Mouse (Mus musculus) midbrain, embryonic 14.5 days (tissue): ENCODE data around the gene Kpna4. TPM values are rescaled to one million over a fixed set of nuclear protein-coding genes. Genes with fewer than 3 reads are reported as not detected.
A peak's percentile ranks its signal among the peaks of the same experiment; 100 is the strongest.

ENCODE experiments used
- ATAC-seq: fragments of 200-750 bp; cut with Nextera tagmentation; 2 replicates; pipeline ENCODE4 v1.8.0; 2017; ENCODE audit warnings: moderate number of reproducible peaks, moderate library complexity; ENCODE audit not compliant: low FRiP score, low TSS enrichment
- DNase-seq: peaks from one replicate; pipeline ENCODE4 v3.0.0-alpha.2; 2015
- H3K27ac ChIP-seq: fragments of 300-500 bp; sonication (generic); replicated peaks from 2 replicates; pipeline ENCODE4 v1.5.1; 2014; ENCODE audit warnings: mild to moderate bottlenecking, low read depth, low read length, moderate library complexity
- H3K27me3 ChIP-seq: fragments of 300-500 bp; sonication (generic); 2 replicates; pipeline ENCODE4 v1.6.1; 2014; ENCODE audit warnings: low read length, control low read depth, mixed read lengths; ENCODE audit not compliant: control insufficient read depth, insufficient read depth
- H3K36me3 ChIP-seq: fragments of 300-500 bp; sonication (generic); 2 replicates; pipeline ENCODE4 v1.6.1; 2014; ENCODE audit warnings: low read length, control low read depth; ENCODE audit not compliant: control insufficient read depth, insufficient read depth
- H3K4me1 ChIP-seq: fragments of 300-500 bp; sonication (generic); 2 replicates; pipeline ENCODE4 v1.6.1; 2014; ENCODE audit warnings: mild to moderate bottlenecking, antibody characterized with exemption, low read length, control low read depth; ENCODE audit not compliant: control insufficient read depth, insufficient read depth
- H3K4me2 ChIP-seq: fragments of 300-500 bp; sonication (generic); 2 replicates; pipeline ENCODE4 v1.6.1; 2014; ENCODE audit warnings: mild to moderate bottlenecking, low read length, moderate library complexity
- H3K4me3 ChIP-seq: fragments of 300-500 bp; sonication (generic); replicated peaks from 2 replicates; pipeline ENCODE4 v1.5.1; 2014; ENCODE audit warnings: low read depth, low read length
- H3K9ac ChIP-seq: fragments of 300-500 bp; sonication (generic); replicated peaks from 2 replicates; pipeline ENCODE4 v1.6.1; 2014; ENCODE audit warnings: mild to moderate bottlenecking, low read length, moderate library complexity
- H3K9me3 ChIP-seq: fragments of 300-500 bp; sonication (generic); 2 replicates; pipeline ENCODE4 v1.6.1; 2016; ENCODE audit warnings: low read length, control low read depth, mixed read lengths; ENCODE audit not compliant: control insufficient read depth
- WGBS: fragments of 180-500 bp; shearing (Covaris S2); extraction: QIAGEN DNeasy Blood & Tissue Kit; methylation state at CpG from one replicate; pipeline ENCODE4 v1.1.7; 2014; 5-methylcytosine and 5-hydroxymethylcytosine counted together
- polyA plus RNA-seq: library from polyadenylated mRNA; unstranded; fragments of >200 nt; fragmentation: Nextera tagmentation; extraction: Ambion mirVana; gene quantifications from 2 replicates; pipeline ENCODE4 v1.2.1, GENCODE M21; 2014

Kpna4 gene
- polyA plus RNA-seq: 33.2 and 45.5 TPM in 2 replicates

DNA sequence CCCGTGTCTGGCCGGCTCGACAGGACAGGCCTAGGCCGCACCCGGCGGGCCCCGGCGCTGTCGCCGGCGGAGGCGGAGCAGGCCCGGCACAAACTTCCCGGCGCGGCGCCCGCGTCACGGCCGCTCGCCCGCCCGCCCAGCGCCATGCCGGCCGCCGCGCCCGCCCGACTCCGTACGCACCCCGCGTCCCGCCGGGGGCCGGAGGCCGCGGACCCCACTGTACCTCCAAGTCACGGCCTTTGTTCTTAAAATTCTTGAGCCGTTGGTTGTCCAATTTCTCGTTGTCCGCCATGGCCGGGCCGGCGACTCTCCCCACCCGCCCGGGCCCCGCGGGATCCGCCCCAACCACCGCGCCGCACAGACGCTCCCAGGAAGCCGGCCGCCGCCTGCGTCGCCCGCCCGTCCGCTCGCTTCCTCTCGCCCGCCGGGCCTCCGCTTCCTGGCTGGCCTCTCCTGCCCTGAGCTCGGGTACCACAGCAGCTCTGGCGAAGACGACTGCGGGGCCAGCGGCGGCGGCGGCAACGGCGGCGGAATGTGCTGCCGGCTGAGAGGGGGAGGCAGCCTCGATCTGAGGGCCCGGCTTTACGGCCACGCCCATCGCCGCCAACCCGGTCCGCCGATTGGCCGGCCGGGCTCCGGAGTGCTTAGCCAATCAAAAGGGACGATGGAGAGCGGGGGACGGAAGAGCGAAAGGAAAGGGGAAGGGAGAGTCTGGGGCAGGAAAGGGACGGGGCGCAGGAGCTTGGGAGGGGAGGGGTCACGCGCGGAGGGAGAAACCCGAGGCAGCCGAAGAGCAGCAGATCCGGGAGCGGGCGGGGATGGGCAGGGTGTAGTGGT, at the start of gene Kpna4:
Kpna4 (minus strand) TSS at position 605 of the 837 bp plus-strand sequence.
- under 1% methylated on average over 107 of the region's 107 CpGs for WGBS
- peak within 1 kb of the TSS; percentile 95 for H3K27ac ChIP-seq
- DNase-seq: peak; percentile 97
- H3K9ac ChIP-seq: peak within 1 kb of the TSS; percentile 92
- peak within 1 kb of the TSS; percentile 90 for H3K4me3 ChIP-seq
- peaks cover 19% of the 10 kb centered on the region for H3K4me1 ChIP-seq
- no peaks in the 10 kb centered on the region for H3K27me3 ChIP-seq
- H3K4me2 ChIP-seq: peak within 1 kb of the TSS; percentile 84
- ATAC-seq: peak; percentile 99
- no peaks in the 10 kb centered on the region for H3K9me3 ChIP-seq
- no peaks in the 10 kb centered on the region for H3K36me3 ChIP-seq

DNA sequence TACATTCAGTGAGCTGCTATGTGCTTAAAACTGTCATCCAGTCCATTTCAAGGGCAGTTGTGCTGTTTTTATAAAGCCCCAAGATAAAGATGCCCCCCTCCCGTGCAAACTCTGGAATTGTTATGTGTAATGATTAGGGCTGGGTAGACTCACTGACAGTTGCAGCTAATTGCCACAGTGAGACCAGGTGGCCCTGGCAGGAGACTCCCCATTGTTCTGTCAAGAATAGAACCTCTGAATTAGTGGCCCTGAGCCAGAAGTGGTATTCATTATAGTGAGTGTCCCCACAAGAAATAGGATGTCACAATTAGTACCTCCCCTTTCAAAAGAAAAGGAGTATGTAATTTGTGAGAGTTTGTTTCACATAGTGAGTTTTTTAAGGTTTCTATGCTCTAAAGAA, 48.3 kb upstream of the Kpna4 start:
- no peak overlapping the region for H3K27ac ChIP-seq
- H3K4me3 ChIP-seq: no peak overlapping the region
- no peak overlapping the region for H3K9ac ChIP-seq
- H3K36me3 ChIP-seq: no peaks in the 10 kb centered on the region
- no peak overlapping the region for H3K4me2 ChIP-seq
- H3K9me3 ChIP-seq: no peaks in the 10 kb centered on the region
- no peak for DNase-seq
- H3K27me3 ChIP-seq: no peaks in the 10 kb centered on the region
- 23% methylated on average over 1 of the region's 1 CpGs for WGBS
- ATAC-seq: no peak
- H3K4me1 ChIP-seq: peaks cover 9% of the 10 kb centered on the region

- Histone ChIP-seq H3K27ac (no peak overlapping the region), H3K9me3 (no peaks in the 10 kb centered on the region), H3K4me1 (no peaks in the 10 kb centered on the region), H3K4me2 (no peak overlapping the region), H3K36me3 (no peaks in the 10 kb centered on the region), H3K4me3 (no peak overlapping the region), H3K27me3 (no peaks in the 10 kb centered on the region), H3K9ac (no peak overlapping the region)
- WGBS: 77% methylated on average over 4 of the region's 4 CpGs
- no peak for DNase-seq
- ATAC-seq: no peak
These were observed 44.2 kb upstream of the Kpna4 start for GRCm38 (mm10) chr3:69171123-69171522.

DNA sequence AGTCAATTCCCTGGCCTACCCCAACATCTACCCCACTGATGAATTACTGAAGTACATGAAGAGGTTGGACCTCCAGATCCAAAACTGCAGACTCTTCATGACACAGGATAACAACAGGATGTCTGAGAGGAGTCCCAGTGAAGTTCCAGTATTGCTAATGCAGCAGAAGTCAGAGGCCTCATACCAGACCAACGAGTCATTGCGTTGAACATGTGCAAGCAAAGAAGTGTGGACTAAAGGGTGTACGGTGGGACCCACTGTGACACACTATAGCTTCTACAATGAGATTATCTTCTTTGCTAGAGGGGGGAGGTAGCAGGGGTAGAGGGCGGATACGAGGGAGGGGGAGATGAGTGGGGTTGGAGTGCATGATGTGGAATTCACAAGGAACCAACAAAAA, 42.9 kb upstream of the Kpna4 start:
- Histone ChIP-seq H3K27ac (no peak overlapping the region), H3K36me3 (no peaks in the 10 kb centered on the region), H3K27me3 (no peaks in the 10 kb centered on the region), H3K4me3 (no peak overlapping the region), H3K4me2 (no peak overlapping the region), H3K4me1 (no peaks in the 10 kb centered on the region), H3K9ac (no peak overlapping the region), H3K9me3 (no peaks in the 10 kb centered on the region)
- 76% methylated on average over 5 of the region's 5 CpGs for WGBS
- no peak for DNase-seq
- ATAC-seq: no peak

DNA sequence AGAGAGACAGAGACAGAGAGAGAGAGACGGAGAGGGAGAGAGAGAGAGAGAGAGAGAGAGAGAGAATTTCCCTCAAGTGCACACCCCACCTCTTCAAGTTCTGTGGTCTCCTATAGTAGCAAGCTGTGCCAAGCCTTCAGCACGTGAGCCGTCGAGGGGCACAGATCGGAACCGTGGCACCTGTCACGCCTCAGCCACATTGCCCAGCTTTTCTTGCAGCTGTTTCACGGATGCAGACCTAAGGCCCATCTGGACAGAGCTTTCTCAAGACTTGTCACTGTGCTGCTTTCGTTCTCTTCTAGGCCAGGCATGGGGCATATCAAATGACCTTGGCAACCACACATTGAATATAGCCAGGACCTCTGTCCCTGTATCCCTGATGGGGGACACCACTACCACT, 41.8 kb upstream of the Kpna4 start:
- DNase-seq (no peak), ATAC-seq (no peak)
- no peaks in the 10 kb centered on the region for H3K36me3 ChIP-seq
- no peak overlapping the region for H3K27ac ChIP-seq
- WGBS: 84% methylated on average over 9 of the region's 9 CpGs
- no peaks in the 10 kb centered on the region for H3K27me3 ChIP-seq
- no peaks in the 10 kb centered on the region for H3K4me1 ChIP-seq
- no peak overlapping the region for H3K4me2 ChIP-seq
- no peak overlapping the region for H3K4me3 ChIP-seq
- no peaks in the 10 kb centered on the region for H3K9me3 ChIP-seq
- H3K9ac ChIP-seq: no peak overlapping the region

DNA sequence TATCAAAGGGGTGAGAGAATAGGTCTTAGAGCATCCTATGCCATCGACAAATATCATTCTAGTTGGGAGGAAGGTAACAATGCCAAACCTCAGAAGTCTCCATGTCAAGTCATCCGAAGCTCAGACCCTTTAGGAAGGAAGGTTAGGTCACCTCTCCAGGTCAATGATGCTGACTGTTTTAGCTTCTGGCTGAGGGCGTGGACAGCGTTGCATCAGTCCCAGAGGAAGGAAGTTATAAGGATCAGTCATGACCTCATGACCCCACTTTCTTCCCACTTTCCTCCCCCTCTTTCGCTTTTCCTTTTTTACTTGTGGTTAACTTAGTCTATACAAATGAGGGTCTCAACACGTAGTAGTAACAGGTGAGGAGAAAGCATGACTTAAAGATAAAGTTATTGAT, 36.1 kb upstream of the Kpna4 start:
- no peaks in the 10 kb centered on the region for H3K27me3 ChIP-seq
- H3K9me3 ChIP-seq: no peaks in the 10 kb centered on the region
- no peak overlapping the region for H3K4me2 ChIP-seq
- no peak overlapping the region for H3K9ac ChIP-seq
- no peak for DNase-seq
- 86% methylated on average over 6 of the region's 6 CpGs for WGBS
- no peak overlapping the region for H3K4me3 ChIP-seq
- H3K4me1 ChIP-seq: no peaks in the 10 kb centered on the region
- no peak for ATAC-seq
- no peaks in the 10 kb centered on the region for H3K36me3 ChIP-seq
- H3K27ac ChIP-seq: no peak overlapping the region

DNA sequence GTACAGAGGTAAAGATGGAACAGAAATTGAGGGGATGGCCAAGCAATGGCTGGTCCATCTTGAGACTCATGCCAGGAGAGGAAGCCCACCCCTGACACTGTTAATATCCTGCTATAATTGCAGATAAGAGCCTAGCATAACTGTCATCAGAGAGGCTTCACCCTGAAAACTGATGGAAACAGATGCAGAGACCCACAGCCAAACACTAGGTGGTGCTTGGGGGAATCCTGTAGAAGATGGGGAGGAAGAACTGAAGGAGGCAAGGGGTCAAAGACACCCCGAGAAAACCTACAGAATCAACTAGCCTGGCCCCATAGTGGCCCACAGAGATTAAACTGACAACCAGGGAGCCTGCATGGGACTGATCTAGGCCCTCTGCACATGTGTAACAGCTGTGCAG, 33.5 kb upstream of the Kpna4 start:
- H3K4me1 ChIP-seq: no peaks in the 10 kb centered on the region
- H3K27me3 ChIP-seq: no peaks in the 10 kb centered on the region
- no peak overlapping the region for H3K4me2 ChIP-seq
- DNase-seq: no peak
- H3K27ac ChIP-seq: no peak overlapping the region
- no peak overlapping the region for H3K4me3 ChIP-seq
- 75% methylated on average over 1 of the region's 1 CpGs for WGBS
- no peaks in the 10 kb centered on the region for H3K9me3 ChIP-seq
- H3K36me3 ChIP-seq: no peaks in the 10 kb centered on the region
- H3K9ac ChIP-seq: no peak overlapping the region
- no peak for ATAC-seq

DNA sequence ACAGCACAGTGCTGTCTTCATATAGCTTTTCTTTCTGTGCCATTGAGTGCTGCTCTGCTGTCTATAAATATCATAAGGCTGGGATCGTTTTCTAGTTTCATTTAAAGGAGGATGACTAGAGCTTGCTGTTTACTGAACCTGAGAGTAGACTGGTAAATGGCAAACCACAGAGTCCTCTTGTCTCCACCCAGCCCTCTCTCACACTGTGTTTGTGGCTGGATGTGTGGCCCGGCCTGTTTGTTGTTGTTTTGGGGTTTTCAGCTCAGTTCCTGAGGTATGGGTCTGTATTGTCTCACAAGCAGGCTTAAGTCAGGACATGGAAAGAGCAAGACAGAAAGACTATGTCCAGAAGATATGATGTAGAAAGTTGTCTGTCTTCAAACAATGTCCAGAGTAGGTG, 32.6 kb upstream of the Kpna4 start:
- no peak for ATAC-seq
- H3K27me3 ChIP-seq: no peaks in the 10 kb centered on the region
- no peak overlapping the region for H3K4me2 ChIP-seq
- H3K4me3 ChIP-seq: no peak overlapping the region
- H3K36me3 ChIP-seq: no peaks in the 10 kb centered on the region
- H3K9me3 ChIP-seq: no peaks in the 10 kb centered on the region
- 82% methylated on average over 2 of the region's 2 CpGs for WGBS
- no peak for DNase-seq
- H3K4me1 ChIP-seq: no peaks in the 10 kb centered on the region
- no peak overlapping the region for H3K9ac ChIP-seq
- no peak overlapping the region for H3K27ac ChIP-seq

DNA sequence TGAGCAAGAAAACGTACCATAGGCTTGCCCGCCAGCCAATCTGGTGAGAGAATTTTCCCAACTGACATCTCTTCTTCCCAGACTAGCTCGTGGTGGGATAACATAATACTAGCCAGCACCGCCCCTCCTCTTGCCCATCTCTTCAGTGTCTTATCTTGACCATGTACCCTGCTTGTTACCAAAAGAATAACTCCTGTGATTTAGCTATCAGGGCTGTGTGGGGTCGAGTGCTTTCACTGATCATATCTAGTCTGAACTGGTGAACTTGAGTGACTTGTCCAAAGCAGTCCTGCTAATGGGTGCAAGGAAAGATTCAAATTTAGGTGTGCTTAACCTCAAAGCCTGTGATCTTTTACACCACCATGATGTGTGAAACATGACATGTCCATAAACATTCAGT, 31.0 kb upstream of the Kpna4 start:
- WGBS: 85% methylated on average over 5 of the region's 5 CpGs
- H3K4me2 ChIP-seq: no peak overlapping the region

More for the DNA sequence above, 31.0 kb upstream of the Kpna4 start:
- H3K9me3 ChIP-seq: no peaks in the 10 kb centered on the region
- H3K27ac ChIP-seq: no peak overlapping the region
- H3K4me1 ChIP-seq: no peaks in the 10 kb centered on the region
- no peak for DNase-seq
- no peak for ATAC-seq
- H3K4me3 ChIP-seq: no peak overlapping the region
- no peaks in the 10 kb centered on the region for H3K27me3 ChIP-seq
- H3K9ac ChIP-seq: no peak overlapping the region
- H3K36me3 ChIP-seq: no peaks in the 10 kb centered on the region
